ENCODE assay signal across 10 mouse cellular contexts in genomic region chr2:131042988-131043387, GRCm38 (mm10). TPM values are rescaled to one million over a fixed set of nuclear protein-coding genes. Genes with fewer than 3 reads are reported as not detected.
DNase-seq lines count a peak whose midpoint lies in the region; ATAC-seq and TF ChIP-seq lines count a peak whose summit lies in the region.
"Had no signal": no experiment of that assay in that cellular context is flagged by ENCODE, and none has a peak within 500 bp of the region (broad histone marks: within the 10 kb centered on the region; RNA-seq: fewer than 3 reads in every experiment).

TSS of gene Gfra4 (minus strand) at chr2:131043088.

- peak within 1 kb of the TSS; percentile 56; the same call in 1 of the 2 replicates for H3K9ac ChIP-seq in intestine, embryonic 15.5 days
- H3K9ac ChIP-seq in intestine, postnatal 0 days (ENCODE audit: low read depth, low read length): no peak within 1 kb of the TSS
- peak within 1 kb of the TSS; percentile 79; the same call in 1 of the 2 replicates for H3K9ac ChIP-seq in embryonic facial prominence, embryonic 14.5 days (ENCODE audit: low read depth, low read length)

- TF ChIP-seq CTCF in intestine, postnatal 0 days (IDR thresholded peaks at IDR 0.05; ENCODE audit: low read depth): no peak
- TF ChIP-seq CTCF in E14TG2a.4 (conservative IDR thresholded peaks at IDR 0.05; ENCODE audit: low read length): no peak

- H3K27ac ChIP-seq in intestine, embryonic 15.5 days: no peak within 1 kb of the TSS
- no peak within 1 kb of the TSS for H3K27ac ChIP-seq in intestine, postnatal 0 days (ENCODE audit: low read depth, low read length)
- H3K27ac ChIP-seq in embryonic facial prominence, embryonic 14.5 days (replicated peaks; ENCODE audit: low read depth, low read length): no peak within 1 kb of the TSS
- H3K27ac ChIP-seq in limb, embryonic 10.5 days: no peak within 1 kb of the TSS
- H3K27ac ChIP-seq: macrophage had no signal

- H3K9me3 ChIP-seq in intestine, embryonic 15.5 days: no peaks in the 10 kb centered on the region
- H3K9me3 ChIP-seq in intestine, postnatal 0 days (ENCODE audit: control insufficient read depth): no peaks in the 10 kb centered on the region
- no peaks in the 10 kb centered on the region for H3K9me3 ChIP-seq in E14TG2a.4 (ENCODE audit: low read length)
- H3K9me3 ChIP-seq in embryonic facial prominence, embryonic 14.5 days (ENCODE audit: control insufficient read depth, low read length): no peaks in the 10 kb centered on the region
- no peaks in the 10 kb centered on the region for H3K9me3 ChIP-seq in limb, embryonic 10.5 days (replicated peaks)

- peaks cover 17% of the 10 kb centered on the region for H3K4me1 ChIP-seq in intestine, embryonic 15.5 days (replicated peaks)
- peaks cover 7% of the 10 kb centered on the region; the same call in 1 of the 2 replicates for H3K4me1 ChIP-seq in intestine, postnatal 0 days (replicated peaks; ENCODE audit: control insufficient read depth, insufficient read depth, low read length)
- H3K4me1 ChIP-seq in E14TG2a.4 (replicated peaks; ENCODE audit: low read depth, low read length): peaks cover 10% of the 10 kb centered on the region
- H3K4me1 ChIP-seq in embryonic facial prominence, embryonic 14.5 days (ENCODE audit: control insufficient read depth, insufficient read depth, low read length): peaks cover 20% of the 10 kb centered on the region
- peaks cover 16% of the 10 kb centered on the region for H3K4me1 ChIP-seq in limb, embryonic 10.5 days

- peaks cover 34% of the 10 kb centered on the region for H3K27me3 ChIP-seq in intestine, embryonic 15.5 days (replicated peaks)
- peaks cover 35% of the 10 kb centered on the region for H3K27me3 ChIP-seq in intestine, postnatal 0 days (replicated peaks; ENCODE audit: control insufficient read depth, insufficient read depth, low read length)
- H3K27me3 ChIP-seq in E14TG2a.4 (ENCODE audit: insufficient read depth, low read length): peaks cover 72% of the 10 kb centered on the region
- peaks cover 28% of the 10 kb centered on the region for H3K27me3 ChIP-seq in embryonic facial prominence, embryonic 14.5 days (replicated peaks; ENCODE audit: control insufficient read depth, insufficient read depth, low read length)
- H3K27me3 ChIP-seq in limb, embryonic 10.5 days (ENCODE audit: low read depth, poor library complexity, severe bottlenecking): peaks cover 64% of the 10 kb centered on the region

- no peak for DNase-seq in embryonic facial prominence, embryonic 14.5 days (ENCODE audit: low spot score)
- DNase-seq in limb, embryonic 10.5 days (ENCODE audit: low spot score): no peak
- no peak for DNase-seq in yolk sac, embryonic 10.5 days (ENCODE audit: low spot score)
- DNase-seq in spleen, adult 12 weeks (ENCODE audit: low spot score): no peak
- no peak for DNase-seq in cerebellum, postnatal 36 days
- DNase-seq: right cerebral cortex, postnatal 4 days had no signal

- no peak for ATAC-seq in intestine, embryonic 15.5 days
- no peak for ATAC-seq in intestine, postnatal 0 days
- no peak for ATAC-seq in embryonic facial prominence, embryonic 14.5 days (ENCODE audit: low read depth)

- no peaks in the 10 kb centered on the region for H3K36me3 ChIP-seq in intestine, embryonic 15.5 days
- H3K36me3 ChIP-seq in intestine, postnatal 0 days (ENCODE audit: control insufficient read depth, insufficient read depth): no peaks in the 10 kb centered on the region
- no peaks in the 10 kb centered on the region for H3K36me3 ChIP-seq in E14TG2a.4 (ENCODE audit: insufficient read depth, low read length)
- no peaks in the 10 kb centered on the region for H3K36me3 ChIP-seq in embryonic facial prominence, embryonic 14.5 days (ENCODE audit: control insufficient read depth, insufficient read depth, low read length)
- H3K36me3 ChIP-seq in limb, embryonic 10.5 days: no peaks in the 10 kb centered on the region

- H3K4me3 ChIP-seq in intestine, embryonic 15.5 days (replicated peaks): no peak within 1 kb of the TSS
- H3K4me3 ChIP-seq in intestine, postnatal 0 days (ENCODE audit: low read depth, low read length): no peak within 1 kb of the TSS
- peak within 1 kb of the TSS; percentile 79; the same call in 1 of the 2 replicates for H3K4me3 ChIP-seq in E14TG2a.4 (replicated peaks; ENCODE audit: low read length)
- 0 out of 2 replicates have a peak within 1 kb of the TSS, but pooled peaks have one; percentile 66 for H3K4me3 ChIP-seq in embryonic facial prominence, embryonic 14.5 days (ENCODE audit: low read depth, low read length)
- H3K4me3 ChIP-seq in limb, embryonic 10.5 days: peak within 1 kb of the TSS; percentile 73; the same call in 1 of the 2 replicates

- WGBS in intestine, embryonic 15.5 days: 65% methylated on average over 2 of the region's 2 CpGs
- 78% methylated on average over 2 of the region's 2 CpGs for WGBS in intestine, postnatal 0 days
- WGBS in embryonic facial prominence, embryonic 14.5 days: 58% methylated on average over 2 of the region's 2 CpGs
- WGBS in limb, embryonic 10.5 days: 72% methylated on average over 2 of the region's 2 CpGs

- peak within 1 kb of the TSS; percentile 95 for H3K4me2 ChIP-seq in intestine, embryonic 15.5 days (replicated peaks)
- H3K4me2 ChIP-seq in intestine, postnatal 0 days (replicated peaks; ENCODE audit: low read depth): no peak within 1 kb of the TSS
- H3K4me2 ChIP-seq in embryonic facial prominence, embryonic 14.5 days (ENCODE audit: low read depth, low read length): peak within 1 kb of the TSS; percentile 98

RNA-seq across cellular contexts. Expression of gene Gfra4, which starts in this region (rescaled TPM):
- 8.8 and 9.6 TPM in 2 replicates for polyA plus RNA-seq in intestine, embryonic 15.5 days (2015; fragmentation: Nextera tagmentation; extraction: Ambion mirVana)
- 3.8 and 5.7 TPM in 2 replicates for polyA plus RNA-seq in intestine, postnatal 0 days (2015; fragmentation: Nextera tagmentation; extraction: Ambion mirVana)
- polyA plus RNA-seq in embryonic facial prominence, embryonic 14.5 days (2014; fragmentation: Nextera tagmentation; extraction: Ambion mirVana): 31.5 and 32.0 TPM in 2 replicates
- polyA plus RNA-seq in limb, embryonic 10.5 days (2016; fragmentation: Nextera tagmentation; extraction: Ambion mirVana): 7.1 and 10.1 TPM in 2 replicates

Comparison
In these comparisons a context has a peak if more than half of its experiments do, and no peak if none do; other contexts are left out.
1. H3K4me3 ChIP-seq: peak in E14TG2a.4 (single experiment), embryonic facial prominence, embryonic 14.5 days (single experiment) and limb, embryonic 10.5 days (single experiment); none in intestine, embryonic 15.5 days (single experiment) and intestine, postnatal 0 days (single experiment).